Mouse (Mus musculus): ENCODE results near the gene Tspan32. TPM values are rescaled to one million over a fixed set of nuclear protein-coding genes. Genes with fewer than 3 reads are reported as not detected.

Gene Tspan32
- total RNA-seq (2023) = 100 to 1,000 TPM; 156 to 157 TPM

GRCm38 (mm10) chr7:143004727-143005343 is at the start of gene Tspan32:
Gene Tspan32, plus strand, starts transcription at chr7:143005046.

GRCm38 (mm10) chr7:142968809-142969511 is 35.9 kb upstream of the Tspan32 start, which contains the start of gene Ascl2:
Gene Ascl2, minus strand, starts transcription at chr7:142969264.

GRCm38 (mm10) chr7:143052626-143053007 is 47.8 kb downstream of the Tspan32 start, which contains the start of gene Cd81:
Gene Cd81, plus strand, starts transcription at chr7:143052739.

GRCm38 (mm10) chr7:143068882-143069591 is 64.2 kb downstream of the Tspan32 start, which contains the start of gene Tssc4:
Gene Tssc4, plus strand, starts transcription at chr7:143069249.

Other genes starting within 250 kb of the Tspan32 start
- not detected for gene Th, start 73.9 kb upstream of the Tspan32 start, total RNA-seq (2023)
- under 1 TPM in 1 of 2 experiments, not detected in 1; 0.47 TPM for gene Ascl2, start 35.8 kb upstream of the Tspan32 start, total RNA-seq (2023)
- gene Cd81, start 47.7 kb downstream of the Tspan32 start, total RNA-seq (2023) = 10 to 100 TPM; 22.8 to 26.2 TPM
- gene Tssc4, start 64.2 kb downstream of the Tspan32 start, total RNA-seq (2023) = 10 to 100 TPM; 16.6 to 17.7 TPM
- gene Trpm5, start 89.6 kb downstream of the Tspan32 start, total RNA-seq (2023) = not detected
- gene Kcnq1, start 101.3 kb downstream of the Tspan32 start, total RNA-seq (2023) = not detected

Measured in T-cell, adult 66 days (primary cell).